Comparison of ENCODE assay signal across 8 mouse cellular contexts in the genomic region with DNA sequence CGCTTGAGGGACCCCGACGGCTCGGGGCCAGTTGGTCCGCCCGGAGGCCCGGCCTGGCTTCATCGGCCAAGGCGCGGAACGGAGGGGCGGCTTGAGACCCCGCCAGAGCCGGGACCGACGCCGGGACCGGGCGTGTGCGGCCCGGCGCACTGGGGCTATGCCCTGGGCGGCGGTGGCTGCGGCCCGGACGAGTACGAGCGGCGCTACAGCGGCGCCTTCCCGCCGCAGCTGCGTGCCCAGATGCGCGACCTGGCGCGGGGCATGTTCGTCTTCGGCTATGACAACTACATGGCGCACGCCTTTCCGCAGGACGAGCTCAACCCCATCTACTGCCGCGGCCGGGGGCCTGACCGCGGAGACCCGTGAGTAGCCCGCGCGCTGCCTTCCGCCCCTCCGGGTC. TPM values are rescaled to one million over a fixed set of nuclear protein-coding genes. Genes with fewer than 3 reads are reported as not detected.
A peak's percentile ranks its signal among the peaks of the same experiment; 100 is the strongest.
DNase-seq lines count a peak whose midpoint lies in the region; ATAC-seq lines count a peak whose summit lies in the region.

No protein-coding gene starts in this region.

- H3K27ac ChIP-seq in heart, embryonic 14.5 days (replicated peaks in 1 of 2; ENCODE audit: control insufficient read depth in 1 of 2, insufficient read depth in 1 of 2, low read depth in 2 of 2, low read length in 2 of 2) = peak overlapping the region; percentile 52 to 82
- peak overlapping the region; percentile 85 for H3K27ac ChIP-seq in stomach, embryonic 16.5 days (ENCODE audit: low read length)

- under 1% methylated on average over 51 of the region's 56 CpGs for WGBS in heart, embryonic 14.5 days
- 0% methylated on average over 56 of the region's 56 CpGs for WGBS in stomach, embryonic 16.5 days

- H3K4me1 ChIP-seq in heart, embryonic 14.5 days (ENCODE audit: control insufficient read depth in 2 of 2, insufficient read depth in 2 of 2, low read length in 2 of 2) = peaks cover 4 to 10% of the 10 kb centered on the region in 2 experiments
- peaks cover 27% of the 10 kb centered on the region for H3K4me1 ChIP-seq in stomach, embryonic 16.5 days (ENCODE audit: control insufficient read depth, insufficient read depth, low read length)

- no peaks in the 10 kb centered on the region for H3K9me3 ChIP-seq in heart, embryonic 14.5 days (ENCODE audit: control insufficient read depth, low read length)
- H3K9me3 ChIP-seq in stomach, embryonic 16.5 days (replicated peaks; ENCODE audit: control insufficient read depth, low read length) = no peaks in the 10 kb centered on the region

- no peaks in the 10 kb centered on the region for H3K27me3 ChIP-seq in heart, embryonic 14.5 days (ENCODE audit: control insufficient read depth, insufficient read depth, low read length)
- no peaks in the 10 kb centered on the region for H3K27me3 ChIP-seq in stomach, embryonic 16.5 days (ENCODE audit: control insufficient read depth, insufficient read depth, low read length)

- H3K36me3 ChIP-seq in heart, embryonic 14.5 days (ENCODE audit: control insufficient read depth, insufficient read depth, low read length) = peaks cover 6% of the 10 kb centered on the region
- no peaks in the 10 kb centered on the region for H3K36me3 ChIP-seq in stomach, embryonic 16.5 days (ENCODE audit: control insufficient read depth, insufficient read depth, low read length)

- H3K9ac ChIP-seq in heart, embryonic 14.5 days (ENCODE audit: low read length) = peak overlapping the region; percentile 94
- H3K9ac ChIP-seq in stomach, embryonic 16.5 days (ENCODE audit: low read length) = peak overlapping the region; percentile 98

- H3K4me3 ChIP-seq in heart, embryonic 14.5 days (ENCODE audit: control insufficient read depth in 1 of 2, insufficient read depth in 1 of 2, low read depth in 1 of 2, low read length in 2 of 2) = peak overlapping the region; percentile 71 to 93
- H3K4me3 ChIP-seq in stomach, embryonic 16.5 days (replicated peaks; ENCODE audit: low read length) = peak overlapping the region; percentile 98

- peak overlapping the region; percentile 83 for H3K4me2 ChIP-seq in heart, embryonic 14.5 days (ENCODE audit: low read length)
- H3K4me2 ChIP-seq in stomach, embryonic 16.5 days (ENCODE audit: low read depth, low read length) = peak overlapping the region; percentile 92

- no peak for DNase-seq in cerebellum, adult 9-11 months
- DNase-seq in kidney, postnatal 25 days = peak; percentile 24 to 54

- peak; percentile 23; the same call in 1 of the 2 replicates for ATAC-seq in cerebellum, adult (ENCODE audit: insufficient number of reproducible peaks, low FRiP score, low TSS enrichment)
- ATAC-seq in CD4-positive, CD25-positive, alpha-beta regulatory T cell, adult 4 months = peak; percentile 33
- ATAC-seq in common myeloid progenitor, adult 5-6 weeks (replicated peaks; ENCODE audit: low read depth, poor library complexity, severe bottlenecking) = 0 out of 2 replicates have a peak, but pooled peaks have one; percentile 1
- peak; percentile 46 for ATAC-seq in heart, embryonic 14.5 days (ENCODE audit: insufficient number of reproducible peaks, insufficient read depth, low FRiP score, low read depth)
- ATAC-seq in megakaryocyte progenitor cell, adult 5-6 weeks (replicated peaks; ENCODE audit: poor library complexity) = peak; percentile 3; the same call in 1 of the 2 replicates
- peak; percentile 9; the same call in 1 of the 2 replicates for ATAC-seq in stomach, embryonic 16.5 days (ENCODE audit: insufficient read depth, low FRiP score)

RNA-seq across cellular contexts. Expression of gene Edem1, which starts 0.4 kb away (rescaled TPM):
- 10 to 100 TPM; 37.2 to 45.8 TPM for polyA plus RNA-seq in CD4-positive, CD25-positive, alpha-beta regulatory T cell, adult 4 months (2017; shearing (Covaris generic))
- total RNA-seq in common myeloid progenitor, adult 5-6 weeks (2017) = 23.2 and 41.7 TPM in 2 replicates
- 15.9 and 17.6 TPM in 2 replicates for polyA plus RNA-seq in heart, embryonic 14.5 days (2014; fragmentation: Nextera tagmentation; extraction: Ambion mirVana)
- 91.7 and 103 TPM in 2 replicates for total RNA-seq in megakaryocyte progenitor cell, adult 5-6 weeks (2015)
- total RNA-seq in megakaryocyte progenitor cell, adult 5-6 weeks (2017) = 55.6 and 63.2 TPM in 2 replicates
- 34.2 and 49.0 TPM in 2 replicates for polyA plus RNA-seq in stomach, embryonic 16.5 days (2015; fragmentation: Nextera tagmentation; extraction: Ambion mirVana)

RNA-seq across cellular contexts. Expression of gene Arl8b, which starts 46.0 kb away (rescaled TPM):
- 10 to 100 TPM; 36.0 to 36.2 TPM for polyA plus RNA-seq in CD4-positive, CD25-positive, alpha-beta regulatory T cell, adult 4 months (2017; shearing (Covaris generic))
- total RNA-seq in common myeloid progenitor, adult 5-6 weeks (2017) = 59.3 and 88.5 TPM in 2 replicates
- 71.5 and 72.0 TPM in 2 replicates for polyA plus RNA-seq in heart, embryonic 14.5 days (2014; fragmentation: Nextera tagmentation; extraction: Ambion mirVana)
- total RNA-seq in megakaryocyte progenitor cell, adult 5-6 weeks (2015) = 224 and 271 TPM in 2 replicates
- total RNA-seq in megakaryocyte progenitor cell, adult 5-6 weeks (2017) = 71.1 and 83.9 TPM in 2 replicates
- polyA plus RNA-seq in stomach, embryonic 16.5 days (2015; fragmentation: Nextera tagmentation; extraction: Ambion mirVana) = 92.3 and 94.1 TPM in 2 replicates
